Mouse (Mus musculus) MEL (cell line): ENCODE results near the gene Ifngr2. TPM values are rescaled to one million over a fixed set of nuclear protein-coding genes. Genes with fewer than 3 reads are reported as not detected.

Experiments
- DNase-seq: peaks from one replicate; pipeline ENCODE4 v3.0.0; 2011; ENCODE audit warnings: low read depth, low spot score
- H3K27ac ChIP-seq: 2 replicates; pipeline ENCODE4 v1.5.1; 2012; ENCODE audit warnings: low read depth, mild to moderate bottlenecking, control low read depth, low read length, moderate library complexity; ENCODE audit not compliant: control insufficient read depth
- H3K27me3 ChIP-seq, 2 experiments: fragments of 150-350 bp in 1 of 2; sonication (generic) in 1 of 2; 2 replicates each; pipeline ENCODE4 v1.6.1; 2012; ENCODE audit warnings: low read length in 2 of 2, mild to moderate bottlenecking in 2 of 2, improper control_type of control experiment in 1 of 2, moderate library complexity in 1 of 2; ENCODE audit not compliant: insufficient read depth in 2 of 2, control insufficient read depth in 1 of 2
- H3K36me3 ChIP-seq, 2 experiments: 2 replicates each; pipeline ENCODE4 v1.6.1; 2012 to 2014; ENCODE audit warnings: low read length in 2 of 2, improper control_type of control experiment in 1 of 2, inconsistent platforms in 1 of 2, mild to moderate bottlenecking in 1 of 2; ENCODE audit not compliant: insufficient read depth in 2 of 2, control insufficient read depth in 1 of 2
- H3K4me1 ChIP-seq, 2 experiments: fragments of 150-350 bp in 1 of 2; sonication (generic) in 1 of 2; 2 replicates each; pipeline ENCODE4 v1.6.1; 2012; ENCODE audit warnings: low read length in 2 of 2, improper control_type of control experiment in 1 of 2, mild to moderate bottlenecking in 1 of 2; ENCODE audit not compliant: insufficient read depth in 2 of 2, control insufficient read depth in 1 of 2
- H3K4me3 ChIP-seq, 2 experiments: fragments of 150-350 bp in 1 of 2; sonication (generic) in 1 of 2; 2 replicates each; pipeline ENCODE4 v1.5.1; 2012; ENCODE audit warnings: low read depth in 2 of 2, low read length in 2 of 2, mild to moderate bottlenecking in 2 of 2, moderate library complexity in 2 of 2, control low read depth in 1 of 2, improper control_type of control experiment in 1 of 2; ENCODE audit not compliant: control insufficient read depth in 1 of 2, insufficient read depth in 1 of 2
- H3K79me2 ChIP-seq: 2 replicates; pipeline ENCODE4 v1.6.1; 2012; ENCODE audit warnings: mild to moderate bottlenecking, low read length, moderate library complexity; ENCODE audit not compliant: control insufficient read depth, poor library complexity, insufficient read depth
- H3K9ac ChIP-seq: 2 replicates; pipeline ENCODE4 v1.6.1; 2012; ENCODE audit warnings: low read depth, mild to moderate bottlenecking, control low read depth, low read length, moderate library complexity; ENCODE audit not compliant: control insufficient read depth, poor library complexity, severe bottlenecking
- H3K9me3 ChIP-seq: fragments of 150-350 bp; sonication (generic); replicated peaks from 2 replicates; pipeline ENCODE4 v1.6.1; 2012; ENCODE audit warnings: mild to moderate bottlenecking, low read length, improper control_type of control experiment, moderate library complexity; ENCODE audit not compliant: insufficient read depth
- CTCF ChIP-seq, 3 experiments: IDR thresholded peaks in 2 of 3; conservative IDR thresholded peaks in 1 of 3; 2 replicates each; pipeline ENCODE4 v1.5.1; 2011 to 2012; ENCODE audit warnings: low read length in 3 of 3, low read depth in 2 of 3, mild to moderate bottlenecking in 2 of 3, improper control_type of control experiment in 1 of 3, inconsistent platforms in 1 of 3, mixed read lengths in 1 of 3, moderate library complexity in 1 of 3; ENCODE audit not compliant: control insufficient read depth in 1 of 3, insufficient read depth in 1 of 3, poor library complexity in 1 of 3, severe bottlenecking in 1 of 3
- ETS1 ChIP-seq: IDR thresholded peaks from 2 replicates; pipeline ENCODE4 v1.6.1; 2012; ENCODE audit warnings: low read depth, mild to moderate bottlenecking, inconsistent platforms, low read length, improper control_type of control experiment, moderate library complexity
- GABPA ChIP-seq: IDR thresholded peaks from 2 replicates; pipeline ENCODE4 v1.6.1; 2012; ENCODE audit warnings: low read depth, mild to moderate bottlenecking, inconsistent platforms, low read length, improper control_type of control experiment, moderate library complexity
- HCFC1 ChIP-seq: IDR thresholded peaks from 2 replicates; pipeline ENCODE4 v1.6.1; 2012; ENCODE audit warnings: low read depth, mild to moderate bottlenecking, inconsistent platforms, low read length, improper control_type of control experiment, moderate library complexity
- KAT2A ChIP-seq: conservative IDR thresholded peaks from 2 replicates; pipeline ENCODE4 v1.6.1; 2012; ENCODE audit warnings: low read depth, low read length, improper control_type of control experiment, inconsistent platforms
- MAX ChIP-seq: IDR thresholded peaks from 2 replicates; pipeline ENCODE4 v1.6.1; 2011; ENCODE audit warnings: low read length, improper control_type of control experiment
- NELFE ChIP-seq: IDR thresholded peaks from 2 replicates; pipeline ENCODE4 v1.6.1; 2011; ENCODE audit warnings: low read depth, low read length, improper control_type of control experiment
- POLR2AphosphoS2 ChIP-seq: IDR thresholded peaks from 2 replicates; pipeline ENCODE4 v1.6.1; 2011; ENCODE audit warnings: low read length, improper control_type of control experiment
- POLR2AphosphoS5 ChIP-seq: IDR thresholded peaks from 2 replicates; pipeline ENCODE4 v1.6.1; 2012; ENCODE audit warnings: low read depth, borderline replicate concordance, mild to moderate bottlenecking, inconsistent platforms, low read length, moderate library complexity, mixed read lengths
- SIN3A ChIP-seq: IDR thresholded peaks from 2 replicates; pipeline ENCODE4 v1.6.1; 2012; ENCODE audit warnings: low read length, improper control_type of control experiment, inconsistent platforms
- SMC3 ChIP-seq: IDR thresholded peaks from 2 replicates; pipeline ENCODE4 v1.6.1; 2011; ENCODE audit warnings: low read depth, low read length, improper control_type of control experiment
- TCF12 ChIP-seq: IDR thresholded peaks from 2 replicates; pipeline ENCODE4 v1.6.1; 2014; ENCODE audit warnings: low read depth, mild to moderate bottlenecking, inconsistent platforms, low read length, improper control_type of control experiment, moderate library complexity
- UBTF ChIP-seq: IDR thresholded peaks from 2 replicates; pipeline ENCODE4 v1.6.1; 2012; ENCODE audit warnings: low read depth, mild to moderate bottlenecking, inconsistent platforms, low read length, improper control_type of control experiment, moderate library complexity, borderline replicate concordance; ENCODE audit not compliant: insufficient read depth
- USF1 ChIP-seq: IDR thresholded peaks from 2 replicates; pipeline ENCODE4 v1.6.1; 2014; ENCODE audit warnings: low read depth, mild to moderate bottlenecking, inconsistent platforms, low read length, improper control_type of control experiment, moderate library complexity
- ZC3H11A ChIP-seq: IDR thresholded peaks from 2 replicates; pipeline ENCODE4 v1.6.1; 2012; ENCODE audit warnings: low read depth, mild to moderate bottlenecking, inconsistent platforms, low read length, improper control_type of control experiment
- ZKSCAN1 ChIP-seq: IDR thresholded peaks from 2 replicates; pipeline ENCODE4 v1.6.1; 2012; ENCODE audit warnings: low read depth, mild to moderate bottlenecking, inconsistent platforms, low read length, improper control_type of control experiment, moderate library complexity
- ZMIZ1 ChIP-seq: IDR thresholded peaks from 2 replicates; pipeline ENCODE4 v1.6.1; 2012; ENCODE audit warnings: low read depth, mild to moderate bottlenecking, inconsistent platforms, low read length, improper control_type of control experiment, moderate library complexity
- ZNF384 ChIP-seq: IDR thresholded peaks from 2 replicates; pipeline ENCODE4 v1.6.1; 2012; ENCODE audit warnings: low read depth, mild to moderate bottlenecking, inconsistent platforms, low read length, improper control_type of control experiment
- polyA plus RNA-seq, 2 experiments: library from polyadenylated mRNA; stranded (reverse) in 1 of 2; unstranded in 1 of 2; fragments of >175 nt in 1 of 2; fragments of >200 nt in 1 of 2; gene quantifications; 2 replicates each; pipeline versions ENCODE4 v1.2.1 to v1.2.4; 2012; ENCODE audit warnings: low replicate concordance in 2 of 2, low read depth in 1 of 2; ENCODE audit not compliant: insufficient read length in 2 of 2, insufficient read depth in 1 of 2, missing spikeins in 1 of 2
- total RNA-seq: library from RNA; depleted of rRNA; stranded (reverse); fragments of 300-350 nt; gene quantifications from 2 replicates; pipeline ENCODE4 v1.2.3, GENCODE M21; 2012

The Ifngr2 gene
- total and polyA plus RNA-seq, 3 experiments = 2.8 to 11.0 TPM; not detected in 1

DNA sequence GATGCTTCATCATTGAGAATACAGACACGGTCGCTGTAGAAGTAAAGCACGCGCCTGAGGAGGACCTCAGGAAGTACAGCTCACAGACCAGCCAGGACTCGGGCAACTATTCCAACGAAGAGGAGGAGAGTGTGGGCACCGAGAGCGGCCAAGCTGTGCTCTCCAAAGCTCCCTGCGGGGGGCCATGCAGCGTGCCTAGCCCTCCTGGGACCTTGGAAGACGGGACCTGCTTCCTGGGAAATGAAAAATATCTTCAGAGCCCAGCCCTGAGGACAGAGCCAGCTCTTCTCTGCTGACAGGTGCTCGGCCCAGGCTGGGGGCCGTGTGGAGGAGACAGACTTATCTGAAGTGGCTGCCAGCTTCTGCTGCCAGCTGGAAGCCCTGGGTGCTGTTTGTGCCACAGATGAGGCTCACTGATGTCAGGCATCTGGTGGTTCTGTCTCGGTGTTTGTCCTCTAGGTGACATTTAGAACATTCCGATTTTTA, 41.7 kb upstream of the Ifngr2 start:
- Histone ChIP-seq H3K27me3 (no peaks in the 10 kb centered on the region), H3K4me3 (no peak overlapping the region), H3K36me3 (peaks cover 0 to 2% of the 10 kb centered on the region in 2 experiments; a peak in 2 of 4 replicates), H3K4me1 (no peaks in the 10 kb centered on the region), H3K79me2 (no peaks in the 10 kb centered on the region), H3K9ac (no peak overlapping the region), H3K9me3 (no peaks in the 10 kb centered on the region)
- no peak for DNase-seq
- TF ChIP-seq ZC3H11A = no peak
- TF ChIP-seq TCF12 = no peak
- TF ChIP-seq USF1 = no peak
- no peak for TF ChIP-seq POLR2AphosphoS5
- no peak for TF ChIP-seq CTCF (IDR thresholded peaks at IDR 0.05 in 2 of 3, conservative IDR thresholded peaks at IDR 0.05 in 1 of 3; ENCODE audit: control insufficient read depth in 1 of 3, insufficient read depth in 1 of 3, low read depth in 2 of 3, low read length in 3 of 3, poor library complexity in 1 of 3, severe bottlenecking in 1 of 3)
- no peak for TF ChIP-seq GABPA
- TF ChIP-seq UBTF = no peak
- no peak for TF ChIP-seq MAX
- no peak for TF ChIP-seq POLR2AphosphoS2
- no peak for TF ChIP-seq NELFE
- TF ChIP-seq SMC3 = no peak
- no peak for TF ChIP-seq ETS1
- TF ChIP-seq ZMIZ1 = no peak
- TF ChIP-seq KAT2A = no peak
- no peak for TF ChIP-seq HCFC1
- TF ChIP-seq SIN3A = no peak
- no peak for TF ChIP-seq ZNF384
- TF ChIP-seq, all 39 proteins: peak for 0
- H3K27ac ChIP-seq = no peak overlapping the region

DNA sequence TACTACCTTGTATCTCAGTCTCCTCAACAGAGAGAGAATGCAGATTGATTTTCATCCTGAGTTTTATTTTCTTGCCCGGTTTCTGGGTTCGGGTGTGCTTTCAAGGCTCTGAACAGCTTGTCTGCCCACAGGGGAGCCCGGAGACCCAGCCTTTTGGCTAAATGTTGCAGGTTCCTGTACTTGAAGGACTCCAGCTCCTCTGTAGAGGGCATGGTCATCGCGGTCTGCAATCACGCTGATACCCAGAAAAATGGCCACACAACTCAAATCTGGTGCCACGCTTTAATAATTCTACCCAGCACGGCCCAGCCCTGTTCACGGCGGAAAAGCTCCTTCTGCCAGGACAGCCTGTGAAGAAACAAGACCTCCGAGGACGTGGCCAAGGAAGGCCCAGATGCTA, 40.5 kb upstream of the Ifngr2 start:
- Histone ChIP-seq H3K9me3 (no peaks in the 10 kb centered on the region), H3K4me3 (no peak overlapping the region), H3K79me2 (no peaks in the 10 kb centered on the region), H3K27me3 (no peaks in the 10 kb centered on the region), H3K4me1 (no peaks in the 10 kb centered on the region), H3K27ac (no peak overlapping the region), H3K9ac (no peak overlapping the region), H3K36me3 (peaks cover 0 to 2% of the 10 kb centered on the region in 2 experiments; a peak in 2 of 4 replicates)
- TF ChIP-seq ZKSCAN1 = no peak
- DNase-seq = no peak
